Mouse (Mus musculus): Measurements from ENCODE around the gene Gk2.

The Gk2 gene

GRCm38 (mm10) chr5:97456816-97457215 is at the start of gene Gk2:
Gene Gk2, minus strand, starts transcription at chr5:97457021.
- DNase-seq = no peak

- DNase-seq = no peak
Observed at GRCm38 (mm10) chr5:97498041-97498440, 41.2 kb upstream of the Gk2 start.

- no peak for DNase-seq
Observed at GRCm38 (mm10) chr5:97495488-97496092, 38.8 kb upstream of the Gk2 start.

GRCm38 (mm10) chr5:97493421-97493820 is 36.6 kb upstream of the Gk2 start:
- no peak for DNase-seq

- no peak for DNase-seq
Observed at GRCm38 (mm10) chr5:97486141-97486540, 29.3 kb upstream of the Gk2 start.

- no peak for DNase-seq
Observed at GRCm38 (mm10) chr5:97479991-97480390, 23.2 kb upstream of the Gk2 start.

GRCm38 (mm10) chr5:97467246-97467645 is 10.4 kb upstream of the Gk2 start:
- no peak for DNase-seq

- DNase-seq = no peak
Observed at GRCm38 (mm10) chr5:97466430-97467158, 9.8 kb upstream of the Gk2 start.

- no peak for DNase-seq
Observed at GRCm38 (mm10) chr5:97465956-97466355, 9.1 kb upstream of the Gk2 start.

- DNase-seq = no peak
Observed at GRCm38 (mm10) chr5:97462856-97463255, 6.0 kb upstream of the Gk2 start.

- no peak for DNase-seq
Observed at GRCm38 (mm10) chr5:97451451-97451850, 5.4 kb downstream of the Gk2 start.

GRCm38 (mm10) chr5:97444191-97444590 is 12.6 kb downstream of the Gk2 start:
- no peak for DNase-seq

- no peak for DNase-seq
Observed at GRCm38 (mm10) chr5:97432512-97432911, 24.3 kb downstream of the Gk2 start.

GRCm38 (mm10) chr5:97429976-97430375 is 26.8 kb downstream of the Gk2 start:
- DNase-seq = no peak

- no peak for DNase-seq
Observed at GRCm38 (mm10) chr5:97421669-97422068, 35.2 kb downstream of the Gk2 start.

GRCm38 (mm10) chr5:97417185-97417584 is 39.6 kb downstream of the Gk2 start:
- no peak for DNase-seq

- no peak for DNase-seq
Observed at GRCm38 (mm10) chr5:97415837-97416236, 41.0 kb downstream of the Gk2 start.

- DNase-seq = no peak
Observed at GRCm38 (mm10) chr5:97413716-97414115, 43.1 kb downstream of the Gk2 start.

GRCm38 (mm10) chr5:97410190-97410589 is 46.6 kb downstream of the Gk2 start:
- no peak for DNase-seq

- no peak for DNase-seq
Observed at GRCm38 (mm10) chr5:97409234-97409704, 47.6 kb downstream of the Gk2 start.
